Mouse (Mus musculus): ENCODE data around the gene Padi6.

GRCm38 (mm10) chr4:140742543-140742942, at the start of gene Padi6:
- TF ChIP-seq CTCF (IDR thresholded peaks at IDR 0.05; ENCODE audit: borderline replicate concordance, insufficient read depth, low read length) (no peak), POLR2A (IDR thresholded peaks at IDR 0.05; ENCODE audit: low read depth, low read length) (no peak)
